Mouse (Mus musculus) MEL (cell line): ENCODE results near the gene Tmem114.

Experiments
- CTCF ChIP-seq, 3 experiments: IDR thresholded peaks in 2 of 3; conservative IDR thresholded peaks in 1 of 3; 2 replicates each; pipeline ENCODE4 v1.5.1; 2011 to 2012; ENCODE audit warnings: low read length in 3 of 3, low read depth in 2 of 3, mild to moderate bottlenecking in 2 of 3, improper control_type of control experiment in 1 of 3, inconsistent platforms in 1 of 3, mixed read lengths in 1 of 3, moderate library complexity in 1 of 3; ENCODE audit not compliant: control insufficient read depth in 1 of 3, insufficient read depth in 1 of 3, poor library complexity in 1 of 3, severe bottlenecking in 1 of 3
- GATA1 ChIP-seq: IDR thresholded peaks from 2 replicates; pipeline ENCODE4 v1.6.1; 2011; ENCODE audit warnings: low read depth, low read length, improper control_type of control experiment
- MAFK ChIP-seq: IDR thresholded peaks from 2 replicates; pipeline ENCODE4 v1.6.1; 2011; ENCODE audit warnings: low read depth, mild to moderate bottlenecking, low read length, improper control_type of control experiment, borderline replicate concordance

DNA sequence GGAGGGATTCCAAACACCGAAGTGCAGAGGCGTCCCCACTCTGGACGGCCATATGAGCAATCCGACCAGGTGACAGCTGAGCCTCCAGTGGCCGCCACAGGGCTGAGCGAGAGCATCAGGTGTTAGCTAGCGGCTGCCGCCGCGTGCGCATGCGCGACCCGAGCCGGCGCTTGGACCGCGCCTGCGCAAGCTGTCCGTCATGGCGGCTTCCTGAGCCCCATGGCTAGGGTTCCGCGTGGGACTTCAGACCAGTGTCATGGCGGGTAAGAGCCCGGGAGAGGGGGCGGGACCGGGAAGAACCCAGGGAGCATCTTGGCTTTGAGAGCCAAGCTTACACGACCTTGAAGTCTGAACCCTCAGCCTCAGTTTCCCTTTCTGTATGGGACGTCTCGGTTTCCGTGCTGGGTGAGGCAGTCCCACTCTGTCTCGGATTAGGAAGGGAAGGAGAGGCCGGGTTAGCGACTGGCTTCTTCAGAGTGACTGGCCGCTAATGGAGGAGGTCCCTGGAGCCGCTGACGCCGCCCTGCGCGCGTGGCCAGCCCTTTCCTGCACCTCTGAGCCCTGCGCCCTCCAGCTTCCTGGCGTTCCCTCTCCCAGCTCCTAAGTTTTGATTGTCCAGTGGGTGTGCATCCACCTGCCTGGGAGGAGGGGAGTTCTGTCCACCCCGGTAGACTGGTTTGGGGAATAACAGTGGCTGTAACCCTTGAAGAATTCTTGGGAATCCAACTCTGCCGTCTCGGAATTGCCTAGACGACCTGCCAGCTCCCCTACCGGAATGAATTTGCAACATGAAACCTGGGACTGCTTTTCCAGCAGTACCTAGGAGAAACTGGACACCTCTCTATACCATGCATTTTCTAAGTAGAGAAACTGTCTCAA is 45.9 kb upstream of the Tmem114 start, which contains the start of gene Mettl22:
- peak in 1 of 3 experiments; percentile 5; a peak in 1 of 6 replicates for TF ChIP-seq CTCF (IDR thresholded peaks at IDR 0.05 in 2 of 3, conservative IDR thresholded peaks at IDR 0.05 in 1 of 3; ENCODE audit: control insufficient read depth in 1 of 3, insufficient read depth in 1 of 3, low read depth in 2 of 3, low read length in 3 of 3, poor library complexity in 1 of 3, severe bottlenecking in 1 of 3)
- TF ChIP-seq MAFK, result no peak
- no peak for TF ChIP-seq GATA1
